Mouse (Mus musculus) adrenal gland, postnatal 4 days (tissue): ENCODE results near the gene Hcst. TPM values are rescaled to one million over a fixed set of nuclear protein-coding genes. Genes with fewer than 3 reads are reported as not detected.

Experiments
- DNase-seq, 2 experiments: peaks; one replicate each; pipeline ENCODE4 v3.0.0; 2021 to 2022; ENCODE audit warnings: low spot score in 2 of 2, mixed read lengths in 2 of 2
- long read RNA-seq, 2 experiments: library from polyadenylated mRNA; stranded (forward); transcript quantifications; one replicate each; pipeline ENCODE4 v2.0.0; 2021
- total RNA-seq, 2 experiments: library from RNA; stranded (reverse); gene quantifications; 2 replicates each; pipeline ENCODE4 v1.2.3; 2021

Gene Hcst
- total RNA-seq, result 1 to 10 TPM; 1.6 to 2.2 TPM
- long read RNA-seq, experiment 1, partial matches to known transcripts, result 0 of 1 reads
- long read RNA-seq, experiment 1, other reads (novel, unspliced or antisense), result 1 of 1 reads
- long read RNA-seq, experiment 2, partial matches to known transcripts, result 0 of 1 reads
- long read RNA-seq, experiment 2, other reads (novel, unspliced or antisense), result 1 of 1 reads

DNA sequence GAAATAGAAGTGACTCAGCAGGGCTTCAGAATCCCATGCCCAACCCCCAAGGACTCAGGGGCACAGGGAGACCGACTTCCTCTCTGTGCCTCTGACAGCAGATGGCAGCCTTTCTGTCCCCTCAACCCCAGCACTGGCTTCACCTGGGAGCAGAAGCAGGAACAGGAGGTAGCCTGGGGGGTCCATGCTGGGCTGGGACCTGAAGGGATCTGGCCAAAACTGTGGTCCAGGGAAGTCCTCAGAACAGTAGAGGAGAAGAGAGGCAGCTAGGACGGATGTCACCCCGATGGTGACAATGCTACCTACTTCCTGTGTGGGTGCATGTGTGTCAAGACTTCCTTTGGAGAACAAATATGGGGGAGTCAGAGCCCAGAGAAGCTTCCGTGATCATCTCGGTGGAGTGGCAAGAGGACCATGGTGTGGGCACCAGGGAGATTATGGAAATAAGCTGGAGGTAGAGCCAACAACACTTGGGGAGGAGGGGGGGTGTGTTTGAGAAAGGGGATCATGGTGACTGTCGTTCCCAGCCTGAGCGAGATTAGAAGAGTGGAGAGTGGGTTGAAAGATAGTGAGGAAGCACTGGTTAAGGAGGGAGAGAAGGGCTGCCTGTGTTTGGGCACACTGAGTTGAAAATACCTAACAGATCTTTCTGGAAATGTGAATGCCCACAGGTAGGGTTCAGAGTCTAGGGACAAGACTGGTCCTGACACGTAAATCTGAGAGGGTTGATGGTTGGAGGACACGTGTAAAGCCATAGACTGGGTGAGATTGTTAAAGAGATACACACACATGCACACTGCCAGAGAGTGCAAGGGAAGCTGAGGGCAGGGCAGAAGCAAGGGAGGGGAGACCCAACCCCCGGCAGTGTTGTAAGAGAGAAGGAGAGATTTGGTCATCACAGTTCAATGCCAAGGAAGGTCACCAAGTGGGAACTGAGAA is at the start of gene Hcst:
Gene Hcst (minus strand): TSS at position 294 of the 939 bp plus-strand sequence.
- no peak for DNase-seq

DNA sequence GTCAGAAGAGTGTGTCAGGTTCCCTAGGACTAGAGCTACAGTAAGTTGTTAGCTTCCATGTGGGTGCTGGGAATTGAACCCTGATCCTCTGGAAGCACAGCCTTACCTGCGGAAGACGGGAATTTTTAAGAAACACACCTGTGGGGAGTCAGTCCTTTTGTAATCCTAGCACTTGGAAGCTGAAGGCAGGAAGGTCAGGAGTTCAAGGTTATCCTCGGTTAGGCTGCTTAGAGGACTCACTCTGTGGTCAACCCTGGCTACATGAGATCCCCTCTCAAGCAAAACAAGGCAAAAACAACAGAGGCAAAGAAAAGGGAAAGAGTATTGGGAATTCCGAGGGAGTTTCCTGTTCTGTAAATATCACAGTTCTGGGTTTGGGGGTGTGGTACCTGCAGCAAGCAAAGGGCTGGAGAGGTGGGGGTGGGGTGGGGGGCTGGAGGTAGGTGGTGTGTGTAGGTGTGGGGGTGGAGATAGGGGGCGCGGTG is 45.2 kb upstream of the Hcst start:
- DNase-seq, result no peak

- no peak for DNase-seq
These were observed 44.3 kb upstream of the Hcst start for GRCm38 (mm10) chr7:30463996-30464395.

DNA sequence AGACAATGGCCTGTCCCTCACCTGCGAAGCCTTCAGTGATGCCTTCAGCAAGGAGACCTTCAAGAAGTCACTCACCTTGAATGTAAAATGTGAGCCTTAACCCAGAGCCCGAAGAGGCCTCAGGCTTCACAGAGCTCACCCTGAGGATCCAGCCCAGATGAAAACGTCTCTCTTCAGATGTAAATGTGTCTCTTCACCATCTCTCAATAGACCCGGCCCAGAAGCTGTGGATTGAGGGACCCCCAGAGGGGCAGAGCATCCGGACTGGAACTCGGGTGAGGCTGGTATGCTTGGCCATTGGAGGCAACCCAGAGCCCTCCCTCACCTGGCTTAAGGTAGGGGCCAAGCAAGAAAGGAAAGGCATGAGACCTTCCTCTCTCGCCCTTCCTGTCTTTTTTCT is 43.9 kb upstream of the Hcst start:
- no peak for DNase-seq

DNA sequence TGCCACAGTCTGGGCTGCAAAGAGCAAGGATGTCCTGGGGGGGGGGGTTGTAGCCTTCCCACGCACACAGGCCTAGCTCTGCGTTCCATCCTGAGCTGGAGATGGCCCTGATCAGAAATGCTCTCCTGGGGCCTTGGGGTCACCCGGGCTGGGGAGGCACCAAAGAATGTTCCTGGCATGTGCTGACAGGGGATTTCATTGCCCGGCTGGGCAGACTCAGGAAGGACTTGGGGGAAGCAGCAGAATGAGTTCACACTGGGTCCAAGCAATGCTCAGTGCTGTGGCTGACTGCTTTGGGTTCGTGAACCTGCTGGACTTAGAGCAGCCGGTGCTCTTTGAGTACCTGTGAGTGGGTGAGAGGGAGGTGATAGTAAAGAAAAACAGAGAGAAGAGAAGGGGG is 39.8 kb upstream of the Hcst start:
- DNase-seq, result no peak

- no peak for DNase-seq
These were observed 38.1 kb upstream of the Hcst start, which contains the start of the genes Kirrel2 and Nphs1 for GRCm38 (mm10) chr7:30457629-30458330. TSS of gene Kirrel2 (minus strand) at chr7:30457690. TSS of gene Nphs1 (plus strand) at chr7:30458315.

DNA sequence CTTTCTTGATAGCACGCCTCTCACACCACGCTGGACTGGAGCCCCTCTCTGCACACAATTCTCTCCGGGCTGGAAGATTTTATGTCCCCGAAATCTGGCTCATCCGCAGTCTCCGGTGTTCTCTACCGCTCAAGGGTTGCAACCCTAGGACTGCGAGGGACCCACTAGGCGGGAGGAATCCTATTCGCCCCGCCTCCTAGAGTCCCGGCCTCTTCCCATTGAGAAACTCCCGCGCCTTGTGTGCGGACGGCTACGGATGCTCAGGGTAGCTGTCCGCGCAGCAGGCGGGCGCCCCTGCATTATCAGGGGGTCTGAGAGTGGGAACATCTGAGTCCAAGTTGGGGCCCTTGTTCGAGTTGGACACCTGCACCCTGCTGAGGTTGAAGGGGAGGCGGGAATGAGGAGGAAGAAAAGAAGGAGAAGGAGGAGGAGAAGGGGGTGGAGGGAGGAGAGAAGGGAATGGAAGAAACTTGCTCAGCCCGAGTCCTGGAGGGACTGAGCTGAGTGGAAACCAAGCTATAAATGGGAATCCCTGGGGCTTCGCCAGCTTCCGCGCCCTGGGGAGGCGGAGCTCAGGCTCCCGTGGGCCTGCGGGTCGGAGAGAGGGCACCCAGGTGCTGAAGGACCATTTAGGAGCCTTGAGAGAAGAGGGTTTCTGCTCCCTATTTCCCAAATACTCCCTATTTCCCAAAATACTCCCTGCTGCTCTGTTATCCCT is 37.4 kb upstream of the Hcst start:
- no peak for DNase-seq

DNA sequence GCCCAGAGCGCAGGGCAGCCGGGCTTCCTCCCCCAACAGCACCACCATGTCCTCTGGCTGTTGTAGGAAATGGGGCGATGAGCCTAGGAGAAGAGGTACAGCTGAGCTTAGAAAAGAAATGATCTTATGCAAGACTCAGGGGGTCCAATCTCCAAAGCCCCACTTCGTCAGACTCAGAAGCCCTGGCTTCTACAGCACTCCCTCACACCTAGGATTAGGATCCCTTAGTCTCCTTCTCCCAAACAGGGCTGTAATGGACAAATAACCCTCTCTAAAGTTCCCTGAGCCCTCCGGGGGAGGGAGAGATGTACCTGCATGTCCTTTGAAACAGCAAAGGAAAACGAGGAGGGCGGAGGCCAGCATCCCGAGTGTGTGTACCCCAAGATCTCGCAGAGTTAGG is 36.8 kb upstream of the Hcst start:
- no peak for DNase-seq

DNA sequence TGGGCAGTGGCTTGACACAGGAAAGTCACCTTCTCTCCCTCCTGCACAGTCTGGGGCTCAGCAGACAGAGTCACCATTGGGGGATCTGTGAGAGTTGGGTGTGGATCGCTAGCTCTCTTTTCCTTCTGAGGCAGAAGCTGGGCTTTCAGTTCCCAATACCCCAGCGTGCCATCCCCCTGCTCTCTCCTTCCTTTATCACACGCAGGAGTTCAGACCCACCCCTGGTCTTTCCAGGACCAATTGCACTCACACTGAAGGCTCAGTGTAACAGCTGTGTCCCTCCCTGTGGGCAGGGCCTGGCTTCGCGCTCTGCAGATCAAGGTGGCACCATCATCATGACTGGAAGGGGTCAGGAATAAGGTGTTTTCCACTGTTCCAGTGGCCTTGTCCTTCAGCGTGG is 34.6 kb upstream of the Hcst start:
- no peak for DNase-seq

DNA sequence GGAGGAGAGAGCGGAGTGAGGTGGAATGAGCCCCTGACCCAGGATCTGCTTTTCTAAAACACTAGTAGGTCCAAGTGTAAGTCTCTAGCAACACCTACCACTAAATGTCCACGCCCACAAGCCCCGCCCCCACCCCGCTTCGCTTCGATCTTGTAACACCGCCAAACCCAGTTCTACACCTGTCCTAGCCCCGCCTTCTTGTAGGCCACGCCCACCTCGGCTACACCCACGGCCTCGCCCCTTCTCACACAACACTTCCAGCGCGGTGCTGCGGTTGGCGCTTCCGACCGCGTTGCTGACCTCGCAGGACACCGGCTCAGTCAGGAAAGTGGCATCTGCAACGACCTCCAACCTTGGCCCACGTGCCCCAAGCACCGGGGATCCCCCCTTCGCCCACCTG is 34.1 kb upstream of the Hcst start:
- no peak for DNase-seq

GRCm38 (mm10) chr7:30453327-30453726 is 33.7 kb upstream of the Hcst start:
- DNase-seq, result no peak

DNA sequence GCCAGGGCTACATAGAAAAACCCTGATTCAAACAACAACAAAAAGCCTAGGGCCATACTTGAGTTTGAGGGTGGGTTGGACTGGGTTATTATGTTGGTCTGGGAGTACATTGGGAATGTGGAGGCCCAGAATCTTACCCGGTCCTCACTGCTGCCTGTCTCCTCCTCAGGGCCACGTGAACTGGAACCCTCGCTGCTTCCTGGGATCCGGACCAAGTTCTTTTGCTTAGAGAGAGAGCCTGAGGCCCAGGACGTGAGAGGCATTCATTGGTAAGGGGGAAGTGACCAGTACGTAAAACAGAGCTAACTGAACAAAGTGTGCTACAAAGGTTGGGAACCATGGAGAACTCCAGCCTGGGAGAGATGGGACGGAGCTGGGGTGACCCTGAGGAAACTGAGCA is 30.6 kb upstream of the Hcst start:
- no peak for DNase-seq

- DNase-seq, result peak in 1 of 2 experiments; percentile 28
These were observed 25.5 kb upstream of the Hcst start, which contains the start of gene Aplp1 for GRCm38 (mm10) chr7:30444971-30445751. TSS of gene Aplp1 (minus strand) at chr7:30445535.

DNA sequence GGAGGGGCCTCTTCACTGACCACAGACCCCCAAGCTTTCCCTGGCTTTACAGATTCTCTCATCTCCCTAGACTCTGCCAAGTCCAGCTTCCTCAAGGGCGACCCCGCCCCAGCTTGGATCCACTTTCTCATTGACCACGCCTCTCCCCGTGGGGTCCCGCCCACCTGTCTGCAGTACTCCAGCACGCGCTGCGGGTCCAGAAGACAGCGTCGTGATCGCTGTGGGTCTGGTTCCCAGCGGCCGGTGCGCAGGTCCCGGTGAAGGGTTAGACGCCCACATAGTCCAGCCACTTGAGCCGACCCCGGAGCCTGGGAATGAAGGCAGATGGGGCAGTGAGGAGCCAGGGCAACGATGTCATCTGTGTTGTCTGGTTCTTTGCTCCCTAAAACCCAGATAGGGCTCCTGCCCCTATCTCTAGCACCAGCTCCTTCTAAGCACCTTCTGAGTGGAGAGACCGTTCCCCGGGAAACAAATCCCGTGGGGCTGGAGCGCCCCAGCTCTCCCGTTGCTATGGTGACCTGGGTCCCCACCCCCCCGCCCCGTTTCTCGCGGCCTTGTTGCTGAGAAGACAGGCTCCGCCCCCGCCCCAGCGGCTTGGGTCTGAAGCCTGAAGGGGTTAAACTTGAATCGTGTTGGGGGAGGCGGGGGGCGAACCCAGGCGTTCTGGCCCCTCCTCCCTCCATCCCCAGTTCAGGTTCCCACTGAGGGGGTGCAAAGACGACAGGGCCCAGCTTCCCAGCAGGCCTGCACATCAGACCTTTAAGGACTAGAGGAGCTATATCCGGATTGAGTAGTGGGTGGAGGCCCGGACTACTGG is 24.7 kb upstream of the Hcst start:
- DNase-seq, result no peak

- DNase-seq, result no peak
These were observed 24.0 kb upstream of the Hcst start for GRCm38 (mm10) chr7:30443696-30444095.

- DNase-seq, result no peak
These were observed 21.0 kb upstream of the Hcst start for GRCm38 (mm10) chr7:30440697-30441096.

GRCm38 (mm10) chr7:30439734-30440133 is 20.1 kb upstream of the Hcst start:
- DNase-seq, result no peak

DNA sequence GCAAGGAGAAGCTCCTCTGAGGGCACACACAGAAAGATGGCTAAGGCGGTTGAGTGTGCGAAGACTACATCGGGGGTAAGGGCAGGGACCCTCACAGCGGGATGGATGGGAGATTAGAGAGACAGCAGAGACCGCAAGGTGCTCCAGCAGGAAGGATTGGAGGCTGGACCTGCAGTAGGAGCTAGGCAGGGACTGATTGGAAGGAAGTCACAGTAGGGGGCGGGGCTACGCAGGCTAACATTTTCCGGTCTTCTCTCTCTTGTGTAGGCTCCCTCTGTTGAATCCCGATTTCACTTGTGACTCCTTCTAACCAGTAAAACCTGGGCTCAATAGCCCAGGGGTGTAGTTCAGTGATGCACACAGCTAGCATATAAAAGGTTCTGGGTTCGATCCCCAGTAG is 17.2 kb upstream of the Hcst start:
- DNase-seq, result no peak

- DNase-seq, result no peak
These were observed 15.5 kb upstream of the Hcst start for GRCm38 (mm10) chr7:30435156-30435555.
